Mouse (Mus musculus): ENCODE data around the gene Pard3. TPM values are rescaled to one million over a fixed set of nuclear protein-coding genes. Genes with fewer than 3 reads are reported as not detected.

The Pard3 gene
- polyA plus RNA-seq, 1 experiment from 2014 or later = 16.5 TPM

GRCm38 (mm10) chr8:127136781-127137180 lies 73.1 kb downstream of the Pard3 start:
- Histone ChIP-seq H3K27ac (ENCODE audit: low read depth, low read length) (no peak overlapping the region), H3K9me3 (replicated peaks; ENCODE audit: control insufficient read depth, low read length) (no peaks in the 10 kb centered on the region), H3K9ac (ENCODE audit: low read length) (no peak overlapping the region), H3K4me3 (ENCODE audit: low read depth, low read length) (no peak overlapping the region), H3K4me2 (ENCODE audit: low read length) (no peak overlapping the region), H3K36me3 (ENCODE audit: control insufficient read depth, insufficient read depth, low read length) (no peaks in the 10 kb centered on the region), H3K4me1 (ENCODE audit: control insufficient read depth, insufficient read depth, low read length) (no peaks in the 10 kb centered on the region), H3K27me3 (replicated peaks; ENCODE audit: control insufficient read depth, insufficient read depth, low read length) (no peaks in the 10 kb centered on the region)
- no peak for ATAC-seq
- WGBS = 100% methylated on average over 2 of the region's 2 CpGs
- DNase-seq (ENCODE audit: low spot score) = no peak

- DNase-seq (ENCODE audit: low spot score) = peak; percentile 88
- H3K9ac ChIP-seq (ENCODE audit: low read length) = no peak overlapping the region
- no peak overlapping the region for H3K4me3 ChIP-seq (ENCODE audit: low read depth, low read length)
- H3K4me2 ChIP-seq (ENCODE audit: low read length) = no peak overlapping the region
- H3K27ac ChIP-seq (ENCODE audit: low read depth, low read length) = no peak overlapping the region
- H3K4me1 ChIP-seq (ENCODE audit: control insufficient read depth, insufficient read depth, low read length) = no peaks in the 10 kb centered on the region
- H3K9me3 ChIP-seq (replicated peaks; ENCODE audit: control insufficient read depth, low read length) = no peaks in the 10 kb centered on the region
- no peaks in the 10 kb centered on the region for H3K27me3 ChIP-seq (replicated peaks; ENCODE audit: control insufficient read depth, insufficient read depth, low read length)
- 42% methylated on average over 1 of the region's 1 CpGs for WGBS
- H3K36me3 ChIP-seq (ENCODE audit: control insufficient read depth, insufficient read depth, low read length) = no peaks in the 10 kb centered on the region
- ATAC-seq = peak; percentile 75; the same call in 1 of the 2 replicates
Measured at GRCm38 (mm10) chr8:127139154-127139553, 75.5 kb downstream of the Pard3 start.

GRCm38 (mm10) chr8:127140945-127141344 lies 77.3 kb downstream of the Pard3 start:
- Histone ChIP-seq H3K36me3 (ENCODE audit: control insufficient read depth, insufficient read depth, low read length) (no peaks in the 10 kb centered on the region), H3K9me3 (replicated peaks; ENCODE audit: control insufficient read depth, low read length) (no peaks in the 10 kb centered on the region), H3K27me3 (replicated peaks; ENCODE audit: control insufficient read depth, insufficient read depth, low read length) (no peaks in the 10 kb centered on the region), H3K4me3 (ENCODE audit: low read depth, low read length) (no peak overlapping the region), H3K4me1 (ENCODE audit: control insufficient read depth, insufficient read depth, low read length) (0 out of 2 replicates have a peak, but pooled peaks cover 3% of the 10 kb centered on the region), H3K9ac (ENCODE audit: low read length) (no peak overlapping the region), H3K4me2 (ENCODE audit: low read length) (no peak overlapping the region), H3K27ac (ENCODE audit: low read depth, low read length) (no peak overlapping the region)
- ATAC-seq (no peak), DNase-seq (ENCODE audit: low spot score) (no peak)
- 90% methylated on average over 2 of the region's 2 CpGs for whole genome bisulfite sequencing

- 75% methylated on average over 7 of the region's 7 CpGs for WGBS
- Histone ChIP-seq H3K4me3 (ENCODE audit: low read depth, low read length) (no peak overlapping the region), H3K4me1 (ENCODE audit: control insufficient read depth, insufficient read depth, low read length) (0 out of 2 replicates have a peak, but pooled peaks cover 3% of the 10 kb centered on the region), H3K27me3 (replicated peaks; ENCODE audit: control insufficient read depth, insufficient read depth, low read length) (no peaks in the 10 kb centered on the region), H3K9ac (ENCODE audit: low read length) (no peak overlapping the region), H3K27ac (ENCODE audit: low read depth, low read length) (no peak overlapping the region), H3K36me3 (ENCODE audit: control insufficient read depth, insufficient read depth, low read length) (no peaks in the 10 kb centered on the region), H3K9me3 (replicated peaks; ENCODE audit: control insufficient read depth, low read length) (no peaks in the 10 kb centered on the region), H3K4me2 (ENCODE audit: low read length) (no peak overlapping the region)
- DNase-seq (ENCODE audit: low spot score) = no peak
- no peak for ATAC-seq
Measured at GRCm38 (mm10) chr8:127143641-127144040, 79.9 kb downstream of the Pard3 start.

- H3K4me2 ChIP-seq (ENCODE audit: low read length) = no peak overlapping the region
- ATAC-seq (no peak), DNase-seq (ENCODE audit: low spot score) (no peak)
- H3K9ac ChIP-seq (ENCODE audit: low read length) = no peak overlapping the region
- no peak overlapping the region for H3K4me3 ChIP-seq (ENCODE audit: low read depth, low read length)
- H3K4me1 ChIP-seq (ENCODE audit: control insufficient read depth, insufficient read depth, low read length) = 0 out of 2 replicates have a peak, but pooled peaks cover 3% of the 10 kb centered on the region
- H3K27ac ChIP-seq (ENCODE audit: low read depth, low read length) = no peak overlapping the region
- H3K36me3 ChIP-seq (ENCODE audit: control insufficient read depth, insufficient read depth, low read length) = no peaks in the 10 kb centered on the region
- H3K9me3 ChIP-seq (replicated peaks; ENCODE audit: control insufficient read depth, low read length) = no peaks in the 10 kb centered on the region
- H3K27me3 ChIP-seq (replicated peaks; ENCODE audit: control insufficient read depth, insufficient read depth, low read length) = no peaks in the 10 kb centered on the region
- WGBS = 72% methylated on average over 4 of the region's 4 CpGs
Measured at GRCm38 (mm10) chr8:127144562-127144961, 80.9 kb downstream of the Pard3 start.

- H3K4me1 ChIP-seq (ENCODE audit: control insufficient read depth, insufficient read depth, low read length) = 0 out of 2 replicates have a peak, but pooled peaks cover 3% of the 10 kb centered on the region
- no peak overlapping the region for H3K9ac ChIP-seq (ENCODE audit: low read length)
- no peaks in the 10 kb centered on the region for H3K9me3 ChIP-seq (replicated peaks; ENCODE audit: control insufficient read depth, low read length)
- H3K4me3 ChIP-seq (ENCODE audit: low read depth, low read length) = no peak overlapping the region
- DNase-seq (ENCODE audit: low spot score) (no peak), ATAC-seq (no peak)
- no peak overlapping the region for H3K4me2 ChIP-seq (ENCODE audit: low read length)
- H3K27me3 ChIP-seq (replicated peaks; ENCODE audit: control insufficient read depth, insufficient read depth, low read length) = no peaks in the 10 kb centered on the region
- H3K36me3 ChIP-seq (ENCODE audit: control insufficient read depth, insufficient read depth, low read length) = no peaks in the 10 kb centered on the region
- WGBS = 43% methylated on average over 4 of the region's 4 CpGs
- no peak overlapping the region for H3K27ac ChIP-seq (ENCODE audit: low read depth, low read length)
Measured at GRCm38 (mm10) chr8:127145135-127145534, 81.4 kb downstream of the Pard3 start.

GRCm38 (mm10) chr8:127146055-127146454 lies 82.4 kb downstream of the Pard3 start:
- 0 out of 2 replicates have a peak, but pooled peaks cover 3% of the 10 kb centered on the region for H3K4me1 ChIP-seq (ENCODE audit: control insufficient read depth, insufficient read depth, low read length)
- H3K9ac ChIP-seq (ENCODE audit: low read length) = no peak overlapping the region
- no peak overlapping the region for H3K27ac ChIP-seq (ENCODE audit: low read depth, low read length)
- no peak for DNase-seq (ENCODE audit: low spot score)
- H3K9me3 ChIP-seq (replicated peaks; ENCODE audit: control insufficient read depth, low read length) = no peaks in the 10 kb centered on the region
- H3K4me2 ChIP-seq (ENCODE audit: low read length) = no peak overlapping the region
- WGBS = 74% methylated on average over 4 of the region's 4 CpGs
- H3K4me3 ChIP-seq (ENCODE audit: low read depth, low read length) = no peak overlapping the region
- no peaks in the 10 kb centered on the region for H3K27me3 ChIP-seq (replicated peaks; ENCODE audit: control insufficient read depth, insufficient read depth, low read length)
- H3K36me3 ChIP-seq (ENCODE audit: control insufficient read depth, insufficient read depth, low read length) = no peaks in the 10 kb centered on the region
- no peak for ATAC-seq

- H3K36me3 ChIP-seq (ENCODE audit: control insufficient read depth, insufficient read depth, low read length) = no peaks in the 10 kb centered on the region
Measured at GRCm38 (mm10) chr8:127148821-127149220, 85.1 kb downstream of the Pard3 start.

GRCm38 (mm10) chr8:127150645-127151044 lies 87.0 kb downstream of the Pard3 start:
- 90% methylated on average over 4 of the region's 4 CpGs for WGBS
- Histone ChIP-seq H3K9me3 (replicated peaks; ENCODE audit: control insufficient read depth, low read length) (no peaks in the 10 kb centered on the region), H3K9ac (ENCODE audit: low read length) (no peak overlapping the region), H3K4me2 (ENCODE audit: low read length) (no peak overlapping the region), H3K27ac (ENCODE audit: low read depth, low read length) (no peak overlapping the region), H3K27me3 (replicated peaks; ENCODE audit: control insufficient read depth, insufficient read depth, low read length) (no peaks in the 10 kb centered on the region), H3K4me3 (ENCODE audit: low read depth, low read length) (no peak overlapping the region), H3K36me3 (ENCODE audit: control insufficient read depth, insufficient read depth, low read length) (no peaks in the 10 kb centered on the region), H3K4me1 (ENCODE audit: control insufficient read depth, insufficient read depth, low read length) (no peaks in the 10 kb centered on the region)
- ATAC-seq (no peak), DNase-seq (ENCODE audit: low spot score) (no peak)

More at GRCm38 (mm10) chr8:127148821-127149220, 85.1 kb downstream of the Pard3 start:
- no peaks in the 10 kb centered on the region for H3K27me3 ChIP-seq (replicated peaks; ENCODE audit: control insufficient read depth, insufficient read depth, low read length)
- no peak overlapping the region for H3K9ac ChIP-seq (ENCODE audit: low read length)
- DNase-seq (ENCODE audit: low spot score) (peak; percentile 39), ATAC-seq (no peak)
- 44% methylated on average over 7 of the region's 7 CpGs for WGBS
- H3K4me2 ChIP-seq (ENCODE audit: low read length) = no peak overlapping the region
- no peaks in the 10 kb centered on the region for H3K9me3 ChIP-seq (replicated peaks; ENCODE audit: control insufficient read depth, low read length)
- 0 out of 2 replicates have a peak, but pooled peaks cover 3% of the 10 kb centered on the region for H3K4me1 ChIP-seq (ENCODE audit: control insufficient read depth, insufficient read depth, low read length)
- no peak overlapping the region for H3K27ac ChIP-seq (ENCODE audit: low read depth, low read length)
- H3K4me3 ChIP-seq (ENCODE audit: low read depth, low read length) = no peak overlapping the region

Data from forebrain, embryonic 14.5 days (tissue).